Mouse (Mus musculus) right cerebral cortex, postnatal 25 days (tissue): ENCODE results near the gene Smarca4.

Experiments used
- DNase-seq: peaks from one replicate; pipeline ENCODE4 v3.0.0; 2022

The Smarca4 gene

GRCm38 (mm10) chr9:21725224-21726121 lies 109.5 kb downstream of the Smarca4 start:
- DNase-seq, result no peak

- no peak for DNase-seq
These were observed 110.4 kb downstream of the Smarca4 start for GRCm38 (mm10) chr9:21726218-21726975.

DNA sequence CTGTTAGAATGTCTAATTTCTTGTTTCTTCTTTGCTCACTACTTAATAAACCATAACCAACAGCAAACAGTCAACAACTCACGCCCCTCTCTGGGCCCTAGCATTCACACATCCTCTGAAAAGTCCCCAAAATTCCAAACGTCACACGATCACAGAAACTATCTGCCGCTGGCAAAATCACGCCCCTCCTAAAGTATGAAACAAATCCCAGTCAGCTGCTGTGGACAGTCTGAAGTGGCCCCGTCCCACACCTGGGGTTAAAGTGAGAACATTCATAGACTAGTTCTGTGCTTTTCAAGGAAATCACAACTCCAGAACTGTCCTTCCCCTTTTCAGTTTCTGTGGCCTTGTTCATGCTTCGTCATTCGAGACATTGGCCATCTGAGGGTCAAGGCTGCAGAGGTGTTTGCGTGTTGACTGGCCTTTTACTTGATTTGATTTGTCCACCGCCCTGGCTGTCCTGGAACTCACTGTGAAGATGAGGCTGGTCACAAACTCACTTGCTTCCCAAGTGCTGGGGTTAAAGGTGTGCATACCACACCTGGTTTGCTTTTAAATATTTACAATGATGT lies 112.4 kb downstream of the Smarca4 start:
- no peak for DNase-seq

DNA sequence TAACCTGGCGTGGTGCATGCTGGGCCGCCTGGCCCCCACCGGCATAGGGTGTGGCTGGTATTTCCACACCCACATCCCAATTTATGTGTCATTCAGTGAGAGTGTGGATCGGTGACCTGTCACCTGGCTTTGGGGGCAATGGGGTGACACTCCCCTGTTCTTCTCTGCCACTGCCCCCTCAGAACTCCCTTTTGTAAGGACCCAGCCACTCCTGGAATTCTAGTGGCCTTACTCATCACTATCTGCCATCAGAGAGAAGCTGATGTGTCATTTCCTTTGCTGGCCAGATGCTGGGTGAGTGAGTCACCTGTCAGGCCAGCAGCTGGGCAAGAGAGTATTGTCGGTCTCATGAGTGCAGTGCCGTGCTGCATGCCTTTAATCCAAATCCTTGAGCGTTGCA lies 113.3 kb downstream of the Smarca4 start:
- DNase-seq, result no peak

GRCm38 (mm10) chr9:21732288-21732687 lies 116.3 kb downstream of the Smarca4 start:
- no peak for DNase-seq

- DNase-seq, result no peak
These were observed 117.5 kb downstream of the Smarca4 start for GRCm38 (mm10) chr9:21733446-21733845.

GRCm38 (mm10) chr9:21733989-21734388 lies 118.0 kb downstream of the Smarca4 start:
- no peak for DNase-seq

GRCm38 (mm10) chr9:21735126-21735525 lies 119.2 kb downstream of the Smarca4 start:
- no peak for DNase-seq

GRCm38 (mm10) chr9:21736580-21736979 lies 120.6 kb downstream of the Smarca4 start:
- no peak for DNase-seq

- peak; percentile 32 for DNase-seq
These were observed 121.2 kb downstream of the Smarca4 start for GRCm38 (mm10) chr9:21737188-21737587.

- no peak for DNase-seq
These were observed 122.8 kb downstream of the Smarca4 start for GRCm38 (mm10) chr9:21738776-21739175.

DNA sequence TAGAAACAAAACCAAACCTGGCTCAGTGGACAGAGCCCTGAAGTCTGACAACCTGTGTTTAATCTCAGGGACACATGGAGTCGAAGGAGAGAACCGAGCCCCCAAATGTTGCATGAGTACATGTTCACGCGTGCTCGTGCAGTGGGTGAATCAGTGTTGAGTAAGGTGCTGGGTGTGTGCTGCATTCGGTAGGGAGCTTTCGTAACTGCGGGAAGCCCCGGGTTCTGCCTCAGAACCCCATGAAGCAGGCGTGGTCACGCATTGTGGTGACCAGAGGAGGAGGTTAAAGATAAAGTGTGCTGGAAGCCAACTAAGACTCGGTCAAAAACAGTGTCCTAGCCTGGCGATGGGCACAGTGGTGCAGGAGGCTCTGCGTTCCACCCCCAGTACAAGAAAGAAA lies 124.5 kb downstream of the Smarca4 start:
- no peak for DNase-seq

DNA sequence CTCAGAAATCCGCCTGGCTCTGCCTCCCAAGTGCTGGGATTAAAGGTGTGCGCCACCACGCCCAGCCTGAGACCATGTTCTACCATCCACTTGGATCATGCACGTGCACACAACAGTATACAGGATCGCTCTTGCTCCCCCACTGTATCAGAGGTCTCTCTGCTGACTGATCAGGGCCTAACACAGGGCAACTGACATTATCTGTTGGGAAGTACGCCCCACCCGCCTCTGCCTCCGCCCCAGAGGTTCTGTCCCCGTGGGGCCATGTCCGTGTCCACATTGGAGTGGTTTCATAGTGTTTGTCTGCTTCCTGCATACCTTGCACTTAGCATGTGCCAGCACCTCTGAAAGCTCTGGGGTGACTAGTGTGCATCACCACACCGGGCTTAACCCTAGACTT lies 125.5 kb downstream of the Smarca4 start:
- DNase-seq, result no peak

DNA sequence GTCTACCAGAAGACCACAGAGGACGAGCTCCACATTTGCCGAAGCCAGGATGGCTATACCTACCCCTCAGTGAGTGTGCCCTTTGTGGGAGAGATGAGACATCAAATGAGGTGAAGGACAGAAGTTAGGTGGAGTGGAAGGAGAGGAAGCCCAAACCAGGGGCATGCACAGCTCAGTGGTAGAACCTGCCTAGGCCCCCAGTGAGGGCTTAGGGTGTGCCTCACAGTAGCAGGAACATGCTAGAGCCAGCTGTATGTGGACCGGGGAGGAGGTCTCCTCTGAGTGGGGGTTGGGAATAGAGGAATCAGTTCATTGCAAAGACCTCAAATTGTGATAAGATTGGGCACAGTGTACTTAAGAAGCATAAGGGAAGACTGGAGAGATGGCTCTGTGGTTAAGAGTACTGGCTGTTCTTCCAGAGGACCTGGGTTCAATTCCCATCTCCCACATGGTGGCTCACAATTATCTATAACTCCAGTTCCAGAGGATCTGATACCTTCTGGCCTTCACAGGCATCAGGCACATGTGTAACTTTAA lies 131.3 kb downstream of the Smarca4 start:
- no peak for DNase-seq

DNA sequence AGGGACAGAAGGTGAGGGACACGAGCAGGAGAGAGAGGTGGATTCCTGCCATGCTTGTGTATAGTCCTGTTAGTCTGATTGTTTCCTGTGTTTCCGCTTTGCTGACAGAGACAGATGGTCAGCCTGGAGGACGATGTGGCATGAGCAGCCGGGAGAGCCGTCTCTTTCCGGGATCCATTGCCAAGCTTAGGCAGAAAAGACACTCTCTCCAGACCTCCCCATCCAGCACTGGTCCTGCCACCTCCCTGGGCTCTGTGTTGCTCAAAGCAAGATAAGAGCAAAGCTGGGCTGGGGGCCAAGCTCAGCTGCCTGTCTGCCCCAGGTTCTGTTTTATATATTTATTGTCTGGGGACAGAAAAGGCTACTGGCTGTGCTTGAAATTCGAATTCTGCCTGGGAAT lies 132.1 kb downstream of the Smarca4 start:
- DNase-seq, result peak; percentile 26

DNA sequence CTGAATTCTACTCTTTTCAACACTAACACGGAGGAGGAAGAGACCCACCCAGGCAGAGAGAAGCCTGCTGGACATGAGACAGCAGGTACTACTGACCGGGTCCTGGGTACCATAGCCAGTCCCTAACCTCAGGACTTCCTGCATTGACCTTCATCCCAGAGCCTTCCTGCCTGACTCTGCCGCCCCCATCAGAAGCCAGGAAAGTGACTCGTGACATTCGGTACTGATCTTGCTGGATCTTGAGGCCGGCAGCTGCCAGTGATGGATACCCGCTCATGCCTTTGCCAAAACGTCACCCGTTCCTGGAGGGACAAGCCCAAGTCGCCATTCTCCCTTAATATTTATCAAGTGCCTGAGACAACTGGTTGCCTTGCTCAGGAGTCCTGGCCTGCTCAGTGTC lies 132.5 kb downstream of the Smarca4 start:
- no peak for DNase-seq

GRCm38 (mm10) chr9:21749382-21750118 lies 133.6 kb downstream of the Smarca4 start:
- DNase-seq, result no peak

- DNase-seq, result no peak
These were observed 134.4 kb downstream of the Smarca4 start for GRCm38 (mm10) chr9:21750370-21750769.

DNA sequence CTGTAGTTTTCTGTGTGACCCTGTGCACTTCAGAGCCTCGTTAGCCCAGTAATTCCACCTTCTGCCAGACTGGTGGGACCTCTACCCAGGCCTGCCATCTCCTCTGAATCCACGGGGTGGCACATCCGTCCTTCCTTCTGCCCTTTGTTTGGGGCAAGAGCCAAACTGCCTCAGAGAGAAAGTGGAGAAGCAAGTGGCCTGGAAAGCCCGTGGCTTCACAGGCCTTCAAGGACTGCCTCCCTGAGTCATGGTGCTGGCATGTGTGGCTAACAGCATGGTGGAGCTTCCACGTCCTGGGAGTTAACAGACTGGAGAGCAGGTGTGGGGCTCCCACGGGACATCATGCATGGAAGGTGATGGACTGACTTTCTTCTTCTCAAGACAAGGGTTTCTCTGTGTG lies 135.4 kb downstream of the Smarca4 start:
- no peak for DNase-seq

DNA sequence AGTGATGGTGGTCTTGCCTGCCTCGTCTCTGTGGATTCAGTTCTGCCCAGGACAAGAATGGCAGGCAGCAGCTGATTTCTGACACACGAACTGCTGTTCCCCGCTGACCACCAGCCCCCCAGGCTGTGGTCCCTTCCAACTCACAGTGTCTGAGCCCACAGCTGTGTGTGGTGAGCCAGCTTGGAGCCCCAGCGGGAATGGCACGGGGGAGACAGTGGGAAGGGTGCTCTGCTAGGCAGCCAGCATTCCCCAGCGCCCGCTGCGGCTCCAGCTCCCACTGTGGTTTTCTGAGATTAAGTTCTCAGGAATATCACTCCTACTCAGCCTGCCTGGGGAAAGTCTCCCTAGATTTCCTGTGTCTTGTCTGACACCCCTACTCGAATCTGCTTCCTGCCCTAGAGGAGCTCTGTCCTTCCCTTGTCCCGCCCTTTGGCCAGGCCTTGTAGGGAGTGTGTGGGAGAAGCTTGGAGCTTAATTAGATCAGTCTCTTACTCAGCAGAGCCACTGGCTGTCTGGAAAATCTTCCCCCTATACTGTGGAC lies 136.4 kb downstream of the Smarca4 start:
- peak; percentile 44 for DNase-seq
